Mouse (Mus musculus): Measurements from ENCODE around the gene Rab3b.

DNA sequence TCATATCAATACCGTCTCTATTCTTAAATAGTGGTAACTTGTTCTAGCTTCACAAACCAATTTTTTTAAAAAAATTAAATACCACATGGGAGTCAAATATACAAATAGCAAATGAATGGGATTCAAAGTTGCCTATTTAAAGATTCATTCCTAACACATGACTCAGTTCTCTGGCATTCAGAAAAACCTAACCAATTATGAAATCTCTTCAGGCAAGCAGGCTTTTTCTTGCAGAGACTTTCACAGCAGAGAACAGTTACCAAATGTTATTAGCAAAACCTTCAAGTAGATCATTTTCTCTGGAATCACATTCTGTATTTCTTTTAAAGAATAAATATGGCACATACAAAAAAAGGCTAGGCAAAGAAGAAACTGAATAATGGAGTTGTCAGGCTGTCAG, 48.2 kb upstream of the Rab3b start:
- no peak for TF ChIP-seq CTCF (IDR thresholded peaks at IDR 0.05; ENCODE audit: low read depth, low read length)
- no peak for TF ChIP-seq POLR2A (IDR thresholded peaks at IDR 0.05; ENCODE audit: extremely low read depth, insufficient read depth, low read length)
